Mouse (Mus musculus) ES-E14 (cell line): ENCODE results near the gene Vps37b. TPM values are rescaled to one million over a fixed set of nuclear protein-coding genes. Genes with fewer than 3 reads are reported as not detected.

Source experiments
- DNase-seq: peaks from one replicate; pipeline ENCODE4 v3.0.0-alpha.2; 2013; ENCODE audit warnings: low read depth, low spot score
- H3K27ac ChIP-seq: 2 replicates; pipeline ENCODE4 v1.5.1; 2012; ENCODE audit warnings: low read depth, mild to moderate bottlenecking, low read length, moderate library complexity, mixed read lengths; ENCODE audit not compliant: poor library complexity, insufficient read depth, severe bottlenecking
- H3K36me3 ChIP-seq: 2 replicates; pipeline ENCODE4 v1.6.1; 2012; ENCODE audit warnings: mild to moderate bottlenecking, low read length, moderate library complexity, mixed read lengths; ENCODE audit not compliant: control insufficient read depth, poor library complexity, insufficient read depth, severe bottlenecking
- H3K4me1 ChIP-seq, 2 experiments: fragments of 150-350 bp in 1 of 2; sonication (generic) in 1 of 2; 2 replicates each; pipeline ENCODE4 v1.6.1; 2012; ENCODE audit warnings: low read length in 2 of 2, mild to moderate bottlenecking in 1 of 2, mixed read lengths in 1 of 2; ENCODE audit not compliant: control insufficient read depth in 2 of 2, insufficient read depth in 2 of 2, poor library complexity in 1 of 2
- H3K4me3 ChIP-seq, 2 experiments: fragments of 150-350 bp in 1 of 2; sonication (generic) in 1 of 2; 2 replicates each; pipeline ENCODE4 v1.5.1; 2012; ENCODE audit warnings: low read length in 2 of 2, low read depth in 1 of 2, mild to moderate bottlenecking in 1 of 2, mixed read lengths in 1 of 2; ENCODE audit not compliant: insufficient read depth in 1 of 2, poor library complexity in 1 of 2, severe bottlenecking in 1 of 2
- H3K9ac ChIP-seq: 2 replicates; pipeline ENCODE4 v1.6.1; 2012; ENCODE audit warnings: low read depth, mild to moderate bottlenecking, low read length, mixed read lengths; ENCODE audit not compliant: poor library complexity, insufficient read depth, severe bottlenecking
- H3K9me3 ChIP-seq: fragments of 150-350 bp; sonication (generic); 2 replicates; pipeline ENCODE4 v1.6.1; 2012; ENCODE audit warnings: low read depth, mild to moderate bottlenecking, low read length; ENCODE audit not compliant: control insufficient read depth, insufficient read depth
- CHD2 ChIP-seq: IDR thresholded peaks from 2 replicates; pipeline ENCODE4 v1.6.1; 2014; ENCODE audit warnings: mild to moderate bottlenecking, low read depth, low read length, inconsistent platforms
- HCFC1 ChIP-seq: IDR thresholded peaks from 2 replicates; pipeline ENCODE4 v1.6.1; 2012; ENCODE audit warnings: low read length, inconsistent platforms, borderline replicate concordance; ENCODE audit not compliant: insufficient read depth
- MAFK ChIP-seq: IDR thresholded peaks from 2 replicates; pipeline ENCODE4 v1.6.1; 2014; ENCODE audit warnings: mild to moderate bottlenecking, low read depth, low read length, inconsistent platforms; ENCODE audit not compliant: insufficient read depth
- ZC3H11A ChIP-seq: IDR thresholded peaks from 2 replicates; pipeline ENCODE4 v1.6.1; 2012; ENCODE audit warnings: low read depth, mild to moderate bottlenecking, inconsistent platforms, low read length, borderline replicate concordance
- ZNF384 ChIP-seq: IDR thresholded peaks from 2 replicates; pipeline ENCODE4 v1.6.1; 2012; ENCODE audit warnings: low read depth, low read length, inconsistent platforms
- in situ Hi-C, 2 experiments: fragments of 600-800 bp; cut with MboI; formaldehyde crosslinking; loops; one replicate each; pipeline ENCODE4 v1.15.1; 2025; ENCODE audit warnings: low sequenced_read_pairs in 2 of 2, inconsistent platforms in 1 of 2; ENCODE audit not compliant: unreplicated experiment in 2 of 2
- total RNA-seq: library from RNA; depleted of rRNA; stranded (reverse); fragments of 300-350 nt; gene quantifications from 2 replicates; pipeline ENCODE4 v1.2.3, GENCODE M21; 2012

The Vps37b gene
- total RNA-seq, 1 experiment = 7.7 TPM

DNA sequence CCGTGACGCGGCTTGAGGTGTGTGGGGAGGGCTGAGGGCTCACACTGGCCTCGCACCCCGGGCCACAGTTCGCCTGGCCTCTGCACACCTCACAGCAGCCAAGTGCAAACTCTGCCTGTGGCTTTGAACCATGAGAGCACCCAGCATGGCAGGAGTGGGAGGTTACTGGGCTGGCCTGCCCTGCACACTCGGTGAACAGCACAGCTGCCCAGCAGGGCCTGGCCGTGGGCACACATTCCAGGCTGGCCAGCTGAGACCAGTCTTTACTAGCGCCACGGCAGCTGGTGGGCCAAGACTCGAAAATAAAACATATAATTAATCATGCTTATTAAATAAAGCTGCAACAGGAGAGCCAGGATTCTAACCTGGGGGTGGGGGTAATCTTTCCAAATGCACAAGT lies 26.5 kb downstream of the Vps37b start:
- no peak overlapping the region for H3K9ac ChIP-seq
- in situ Hi-C loops = no loop called here
- TF ChIP-seq CHD2 (no peak), ZNF384 (no peak), ZC3H11A (no peak)
- H3K9me3 ChIP-seq = no peaks in the 10 kb centered on the region
- H3K4me1 ChIP-seq = peaks cover 0 to 3% of the 10 kb centered on the region in 2 experiments; a peak in 1 of 4 replicates
- H3K27ac ChIP-seq = no peak overlapping the region
- peaks cover 28% of the 10 kb centered on the region for H3K36me3 ChIP-seq
- H3K4me3 ChIP-seq = no peak overlapping the region
- no peak for DNase-seq

DNA sequence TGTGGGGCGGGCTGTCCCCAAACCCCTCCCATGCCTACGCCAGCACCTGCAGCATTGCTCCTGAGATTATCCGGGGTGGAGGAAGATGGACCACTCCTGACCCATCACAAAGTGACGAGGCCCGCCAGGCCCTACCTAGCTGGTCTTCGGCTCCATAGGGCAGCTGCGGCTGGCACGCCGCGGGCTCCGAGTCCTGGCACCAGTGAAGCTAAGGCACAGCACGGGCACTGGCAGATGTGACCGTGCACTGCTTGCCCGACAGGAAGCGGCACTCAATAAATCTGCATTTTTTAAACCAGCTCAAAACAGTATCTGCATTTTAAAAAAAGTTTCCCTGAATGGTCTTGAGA lies 26.9 kb downstream of the Vps37b start:
- TF ChIP-seq ZC3H11A = no peak
- no peak for TF ChIP-seq ZNF384
- TF ChIP-seq MAFK = no peak
- TF ChIP-seq CHD2 = no peak
- TF ChIP-seq HCFC1 = no peak
- peaks cover 0 to 7% of the 10 kb centered on the region in 2 experiments; a peak in 1 of 4 replicates for H3K4me1 ChIP-seq
- H3K9ac ChIP-seq = no peak overlapping the region
- H3K9me3 ChIP-seq = no peaks in the 10 kb centered on the region
- H3K36me3 ChIP-seq = peaks cover 33% of the 10 kb centered on the region
- H3K4me3 ChIP-seq = no peak overlapping the region
- in situ Hi-C loops = no loop called here
- no peak for DNase-seq
- no peak overlapping the region for H3K27ac ChIP-seq

DNA sequence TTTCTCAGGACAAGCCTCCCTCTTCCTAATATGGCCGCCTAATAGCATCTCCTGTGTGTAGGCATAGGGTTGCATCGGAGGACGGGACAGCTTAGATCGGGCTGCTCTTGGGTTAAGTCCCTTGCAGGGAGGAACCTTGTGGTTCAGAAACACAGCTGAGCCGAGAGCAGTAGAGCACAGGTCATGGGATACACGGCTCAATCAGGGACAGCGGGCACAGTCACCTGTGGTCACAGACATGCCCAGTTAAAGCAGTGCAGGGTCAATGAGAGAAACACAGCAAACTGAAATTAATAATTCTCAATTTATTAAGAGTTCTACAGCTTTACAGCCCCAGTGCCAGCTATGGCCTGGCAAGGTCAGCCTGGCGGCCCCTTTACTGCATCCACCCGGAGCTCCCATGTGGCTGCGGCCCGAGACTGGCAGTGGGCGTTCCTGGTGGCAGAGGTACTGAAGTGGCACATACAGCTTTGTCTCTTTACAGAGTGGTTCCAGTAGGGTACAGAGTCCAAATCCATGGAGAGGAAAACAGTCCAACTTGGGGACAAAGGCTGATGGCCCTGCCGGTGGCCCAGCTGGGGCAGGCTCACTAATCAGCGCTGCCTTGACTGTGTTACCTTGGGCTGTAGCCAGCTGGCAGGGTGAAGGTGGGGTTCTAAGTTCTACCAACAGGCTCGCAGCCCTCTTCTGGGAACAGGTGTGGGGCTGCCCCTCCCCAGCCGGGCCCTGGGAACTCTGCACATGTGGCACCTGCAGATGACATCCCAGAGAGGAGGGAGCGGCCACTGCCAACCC lies 27.5 kb downstream of the Vps37b start:
- TF ChIP-seq HCFC1 = no peak
- TF ChIP-seq MAFK = no peak
- TF ChIP-seq CHD2 = no peak
- TF ChIP-seq ZC3H11A = no peak
- TF ChIP-seq ZNF384 = no peak
- Histone ChIP-seq H3K36me3 (peaks cover 28% of the 10 kb centered on the region), H3K27ac (no peak overlapping the region), H3K4me3 (no peak overlapping the region), H3K4me1 (peaks cover 0 to 10% of the 10 kb centered on the region in 2 experiments; a peak in 1 of 4 replicates), H3K9ac (no peak overlapping the region), H3K9me3 (no peaks in the 10 kb centered on the region)
- in situ Hi-C loops = loop anchor here in 1 of 2 experiments (5.0 kb wide), 1 partner anchor 78 kb away; no protein-coding TSS in a partner anchor
- DNase-seq = no peak

DNA sequence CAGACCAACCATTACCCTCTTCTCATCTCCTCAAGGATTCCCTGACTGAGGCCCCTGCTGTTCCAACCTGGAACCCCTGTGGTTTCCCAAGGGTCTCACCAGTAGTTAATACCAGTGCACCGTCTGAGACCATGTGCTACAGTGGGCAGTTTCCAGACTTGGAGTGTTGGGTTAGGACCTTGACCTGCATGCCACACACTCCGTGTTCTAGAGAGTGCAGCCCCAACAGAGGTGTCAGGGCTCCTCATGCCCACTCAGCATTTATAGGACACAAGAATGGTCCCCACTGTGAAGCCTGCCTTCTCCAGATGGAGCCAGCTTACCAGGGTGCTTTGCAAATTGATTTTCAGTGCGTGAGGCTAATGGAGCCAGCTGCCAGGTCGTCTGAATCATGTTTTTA lies 28.7 kb downstream of the Vps37b start:
- Histone ChIP-seq H3K27ac (no peak overlapping the region), H3K4me1 (peaks cover 0 to 15% of the 10 kb centered on the region in 2 experiments; a peak in 1 of 4 replicates), H3K9ac (no peak overlapping the region), H3K36me3 (peaks cover 24% of the 10 kb centered on the region), H3K9me3 (no peaks in the 10 kb centered on the region), H3K4me3 (no peak overlapping the region)
- TF ChIP-seq ZNF384 (no peak), HCFC1 (no peak), MAFK (no peak), ZC3H11A (no peak), CHD2 (no peak)
- no peak for DNase-seq
- in situ Hi-C loops = loop anchor here in 1 of 2 experiments (5.0 kb wide), 1 partner anchor 79 kb away; no protein-coding TSS in a partner anchor
